Mouse (Mus musculus) induced T-regulatory cell, adult 2 months (primary cell): ENCODE measurements around the gene Acadvl.

Experiments used
- DNase-seq: peaks from one replicate; pipeline ENCODE4 v3.0.0-alpha.2; 2012; ENCODE audit warnings: low read depth

Gene Acadvl

GRCm38 (mm10) chr11:69980196-69981140, 34.7 kb downstream of the Acadvl start:
- peak; percentile 97 for DNase-seq

- DNase-seq: no peak
These were observed 35.4 kb downstream of the Acadvl start for GRCm38 (mm10) chr11:69979827-69980195.

GRCm38 (mm10) chr11:69976271-69976670, 38.9 kb downstream of the Acadvl start:
- DNase-seq: no peak

- no peak for DNase-seq
These were observed 40.3 kb downstream of the Acadvl start for GRCm38 (mm10) chr11:69974907-69975306.

GRCm38 (mm10) chr11:69970775-69971174, 44.4 kb downstream of the Acadvl start:
- DNase-seq: no peak

- no peak for DNase-seq
These were observed 45.0 kb downstream of the Acadvl start for GRCm38 (mm10) chr11:69970222-69970621.

- no peak for DNase-seq
These were observed 46.4 kb downstream of the Acadvl start for GRCm38 (mm10) chr11:69968793-69969192.

GRCm38 (mm10) chr11:69966860-69967517, 48.2 kb downstream of the Acadvl start:
- DNase-seq: no peak

GRCm38 (mm10) chr11:69966006-69966859, 49.0 kb downstream of the Acadvl start:
- peak; percentile 47 for DNase-seq

- DNase-seq: peak; percentile 35
These were observed 49.8 kb downstream of the Acadvl start for GRCm38 (mm10) chr11:69965271-69966005.

GRCm38 (mm10) chr11:69964650-69965270, 50.5 kb downstream of the Acadvl start, which contains the start of gene Cldn7:
Gene Cldn7, plus strand, starts transcription at chr11:69964779.
- no peak for DNase-seq

GRCm38 (mm10) chr11:69961841-69962240, 53.4 kb downstream of the Acadvl start:
- peak; percentile 44 for DNase-seq

GRCm38 (mm10) chr11:69960616-69961015, 54.6 kb downstream of the Acadvl start:
- peak; percentile 59 for DNase-seq
